Mouse (Mus musculus) gastrocnemius, postnatal 36 days (tissue): ENCODE data around the gene As3mt. TPM values are rescaled to one million over a fixed set of nuclear protein-coding genes. Genes with fewer than 3 reads are reported as not detected.
"Not testable (repeated sequence)": the region's sequence is repeated elsewhere in the genome, so short reads cannot be mapped to it uniquely, and the experiment has no call there.

ENCODE experiments used
- DNase-seq, 2 experiments: peaks; one replicate each; pipeline ENCODE4 v3.0.0; 2022
- intact Hi-C: fragments of 180-260 bp; cut with DNase I; formaldehyde crosslinking; loops from one replicate; pipeline ENCODE4 v1.15.1; 2025
- total RNA-seq, 2 experiments: library from RNA; stranded (reverse); gene quantifications; 2 replicates each; pipeline ENCODE4 v1.2.3; 2021

As3mt gene
- total RNA-seq, 2 experiments from 2014 or later: 79.6 to 84.9 TPM

GRCm38 (mm10) chr19:46740341-46741008, 33.2 kb downstream of the As3mt start:
- intact Hi-C loops: loop anchor here (1.0 kb wide), 1 partner anchor 68 kb away; no protein-coding TSS in a partner anchor
- peak in 1 of 2 experiments; percentile 44 for DNase-seq

- no peak for DNase-seq
- intact Hi-C loops: no loop called here
Measured at GRCm38 (mm10) chr19:46741574-46741973, 34.3 kb downstream of the As3mt start.

- DNase-seq: no peak
- intact Hi-C loops: no loop called here
Measured at GRCm38 (mm10) chr19:46744681-46745080, 37.4 kb downstream of the As3mt start.

DNA sequence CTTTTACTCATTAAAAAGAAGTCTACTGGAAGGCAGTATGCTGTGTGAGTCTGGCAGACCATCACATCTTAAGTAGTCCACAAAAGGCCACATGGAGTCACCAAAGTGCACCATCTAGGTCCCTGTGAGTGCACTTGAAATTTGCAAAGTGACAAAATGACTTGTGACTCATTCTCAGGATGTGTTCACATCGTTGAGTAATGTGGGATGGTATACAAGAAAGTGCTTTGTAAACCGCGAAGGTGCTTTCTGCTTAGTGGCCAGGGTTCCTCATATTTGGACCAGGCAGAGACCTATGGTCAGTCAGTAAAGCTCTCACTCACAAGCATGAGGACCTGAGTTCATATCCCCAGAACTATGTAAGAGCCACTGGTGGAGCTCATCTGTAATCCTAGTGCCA, 40.5 kb downstream of the As3mt start:
- DNase-seq: no peak
- intact Hi-C loops: no loop called here

DNA sequence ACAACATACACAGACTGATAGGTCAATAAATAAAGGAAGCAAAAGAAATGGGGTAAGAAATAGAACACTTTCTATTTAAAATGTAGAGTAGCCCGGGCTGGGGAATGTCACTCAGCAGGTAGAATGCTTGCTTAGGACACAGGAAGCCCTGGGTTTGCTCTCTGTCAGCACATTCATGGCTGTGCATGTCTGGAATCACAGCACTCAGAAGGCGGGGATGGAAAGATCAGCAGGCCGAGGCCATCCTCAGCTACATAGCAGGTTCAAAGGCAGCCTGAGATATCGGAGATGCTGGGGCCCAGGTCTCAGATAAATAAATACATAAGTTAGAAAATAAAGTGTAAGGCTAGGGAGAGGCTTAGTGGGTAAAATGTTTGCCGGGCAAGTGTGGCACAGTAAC, 45.0 kb downstream of the As3mt start:
- DNase-seq: no peak
- intact Hi-C loops: no loop called here

DNA sequence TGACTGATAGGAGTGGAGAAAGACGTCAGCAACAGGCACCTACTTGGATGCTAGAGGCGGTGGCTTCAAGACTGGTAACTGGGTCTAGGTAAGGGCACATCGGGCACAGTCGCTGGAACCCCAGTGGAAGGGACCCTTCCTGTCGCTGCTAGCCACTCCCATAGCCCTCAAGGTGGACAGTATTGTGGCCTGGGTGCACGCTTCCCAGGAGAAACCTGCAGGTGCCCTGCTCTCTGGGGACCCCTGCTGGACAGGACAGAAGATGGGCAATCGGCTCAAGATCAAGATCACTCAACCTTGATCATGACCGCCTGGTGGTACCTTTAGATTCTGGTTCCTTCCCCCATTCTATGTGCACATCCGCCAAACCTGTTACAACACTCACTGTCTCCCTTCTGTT, 47.8 kb downstream of the As3mt start:
- intact Hi-C loops: loop anchor here (5.0 kb wide), 1 partner anchor 83 kb away; the partner anchor contains the start of gene Cyp17a1
- no peak for DNase-seq

DNA sequence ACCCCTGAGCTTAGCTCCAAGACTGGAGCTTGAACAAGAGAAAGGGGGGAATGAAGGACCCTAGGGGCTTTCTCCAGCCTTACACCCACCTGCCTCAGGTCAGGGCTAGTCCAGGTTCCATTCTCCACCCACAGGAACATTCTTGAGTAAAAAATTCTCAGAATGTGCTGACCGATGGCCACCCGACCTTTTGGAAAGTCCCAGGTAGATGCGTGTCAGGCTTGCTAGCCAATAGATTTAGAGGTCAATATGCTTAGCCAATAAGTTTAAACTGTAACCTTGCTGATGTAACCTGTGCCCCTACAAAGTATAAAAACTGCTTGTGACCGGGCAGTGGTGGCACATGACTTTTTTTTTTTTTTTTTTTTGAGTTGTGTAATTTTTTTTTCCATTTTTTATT, 49.0 kb downstream of the As3mt start:
- intact Hi-C loops: loop anchor here (5.0 kb wide), 1 partner anchor 84 kb away; the partner anchor contains the start of gene Cyp17a1
- no peak for DNase-seq

DNA sequence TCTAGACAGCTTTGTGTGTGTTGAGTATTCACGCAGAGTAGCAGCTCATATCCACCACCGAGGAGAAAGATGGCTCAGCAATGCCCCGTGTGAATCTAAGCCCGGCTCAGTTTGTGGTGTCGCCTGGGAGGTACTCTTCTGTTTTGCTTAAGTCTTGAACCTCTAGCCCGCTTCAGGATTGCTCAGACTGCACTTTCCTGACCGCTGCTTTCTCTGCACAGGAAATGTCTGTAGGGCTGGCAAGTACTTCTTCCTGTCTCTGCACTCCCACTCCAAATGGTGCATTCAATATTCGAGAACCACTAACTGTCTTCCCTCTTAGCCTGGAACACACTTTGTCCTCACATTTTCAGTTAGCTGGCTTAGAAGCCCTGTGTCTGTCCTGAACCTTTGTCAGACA, 51.8 kb downstream of the As3mt start:
- intact Hi-C loops: loop anchor here (1.0 to 5.0 kb wide), 2 partner anchors 87 to 110 kb away; partner anchors contain the start of gene Cyp17a1

DNA sequence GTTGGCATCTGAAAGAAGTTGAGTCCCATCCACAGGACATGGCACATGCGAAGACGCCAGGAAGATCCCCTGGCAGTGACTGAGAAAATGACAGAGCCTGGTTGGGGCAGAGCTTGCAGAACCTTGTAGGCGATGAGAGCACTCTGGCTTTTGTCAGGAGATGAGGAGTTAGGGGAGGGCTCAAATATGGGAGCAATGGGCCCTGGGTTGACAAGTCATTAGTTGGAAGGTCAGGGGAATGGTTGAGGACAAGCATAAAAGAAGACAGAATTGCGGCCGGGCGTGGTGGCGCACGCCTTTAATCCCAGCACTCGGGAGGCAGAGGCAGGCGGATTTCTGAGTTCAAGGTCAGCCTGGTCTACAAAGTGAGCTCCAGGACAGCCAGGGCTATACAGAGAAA, 52.7 kb downstream of the As3mt start:
- intact Hi-C loops: loop anchor here (1.0 to 5.0 kb wide), 3 partner anchors 88 to 232 kb away; partner anchors contain the start of gene Cyp17a1
- DNase-seq: not testable (repeated sequence)

More for the DNA sequence above, 51.8 kb downstream of the As3mt start:
- DNase-seq: no peak

- peak; percentile 76 to 85 for DNase-seq
- intact Hi-C loops: loop anchor here (5.0 kb wide), 1 partner anchor 232 kb away; no protein-coding TSS in a partner anchor
Measured at GRCm38 (mm10) chr19:46760375-46761160, 53.3 kb downstream of the As3mt start.

DNA sequence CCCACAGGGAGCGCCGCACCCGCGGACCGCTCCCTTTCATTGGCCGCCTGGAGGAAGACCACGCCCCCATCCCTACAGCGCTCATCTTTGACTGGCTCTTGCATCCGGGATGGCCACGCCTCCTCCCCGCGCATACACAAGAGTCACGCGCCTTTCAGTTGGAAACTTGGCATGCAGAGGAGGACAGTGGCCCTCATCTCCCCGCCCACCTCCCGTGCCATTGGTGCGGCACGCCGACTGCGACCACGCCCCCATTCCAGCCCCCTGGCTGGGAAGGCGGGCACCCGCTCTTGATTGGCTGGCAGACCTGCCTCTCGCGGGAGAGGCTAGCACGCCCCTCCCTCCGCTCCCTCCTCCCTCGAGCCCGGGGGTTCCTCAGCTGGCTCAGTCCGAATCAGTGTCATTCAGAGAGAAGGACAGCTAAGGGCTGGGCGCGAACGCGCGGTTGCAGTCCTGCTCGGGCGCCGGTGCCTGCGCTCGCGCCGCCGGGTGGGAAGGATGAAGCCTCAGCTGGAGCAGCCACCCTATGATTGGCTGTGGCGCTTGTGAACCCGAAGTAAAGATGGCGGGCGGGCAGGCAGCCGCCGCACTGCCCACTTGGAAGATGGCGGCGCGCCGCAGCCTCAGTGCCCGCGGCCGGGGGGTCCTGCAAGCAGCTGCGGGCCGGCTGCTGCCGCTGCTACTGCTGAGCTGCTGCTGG, 54.1 kb downstream of the As3mt start, which contains the start of gene Cnnm2:
Gene Cnnm2, plus strand, starts transcription at position 350 of the 700 bp plus-strand sequence.
- peak; percentile 99 to 100 for DNase-seq
- intact Hi-C loops: loop anchor here (5.0 kb wide), 1 partner anchor 231 kb away; no protein-coding TSS in a partner anchor

DNA sequence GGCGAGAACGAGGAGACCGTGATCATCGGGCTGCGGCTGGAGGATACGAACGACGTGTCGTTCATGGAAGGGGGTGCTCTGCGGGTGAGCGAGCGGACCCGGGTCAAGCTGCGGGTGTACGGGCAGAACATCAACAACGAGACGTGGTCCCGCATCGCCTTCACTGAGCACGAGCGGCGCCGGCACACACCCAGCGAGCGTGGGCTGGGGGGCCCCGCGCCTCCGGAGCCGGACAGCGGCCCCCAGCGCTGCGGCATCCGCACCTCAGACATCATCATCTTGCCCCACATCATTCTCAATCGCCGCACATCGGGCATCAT, 54.7 kb downstream of the As3mt start:
- no peak for DNase-seq
- intact Hi-C loops: loop anchor here (5.0 kb wide), 1 partner anchor 230 kb away; no protein-coding TSS in a partner anchor

DNA sequence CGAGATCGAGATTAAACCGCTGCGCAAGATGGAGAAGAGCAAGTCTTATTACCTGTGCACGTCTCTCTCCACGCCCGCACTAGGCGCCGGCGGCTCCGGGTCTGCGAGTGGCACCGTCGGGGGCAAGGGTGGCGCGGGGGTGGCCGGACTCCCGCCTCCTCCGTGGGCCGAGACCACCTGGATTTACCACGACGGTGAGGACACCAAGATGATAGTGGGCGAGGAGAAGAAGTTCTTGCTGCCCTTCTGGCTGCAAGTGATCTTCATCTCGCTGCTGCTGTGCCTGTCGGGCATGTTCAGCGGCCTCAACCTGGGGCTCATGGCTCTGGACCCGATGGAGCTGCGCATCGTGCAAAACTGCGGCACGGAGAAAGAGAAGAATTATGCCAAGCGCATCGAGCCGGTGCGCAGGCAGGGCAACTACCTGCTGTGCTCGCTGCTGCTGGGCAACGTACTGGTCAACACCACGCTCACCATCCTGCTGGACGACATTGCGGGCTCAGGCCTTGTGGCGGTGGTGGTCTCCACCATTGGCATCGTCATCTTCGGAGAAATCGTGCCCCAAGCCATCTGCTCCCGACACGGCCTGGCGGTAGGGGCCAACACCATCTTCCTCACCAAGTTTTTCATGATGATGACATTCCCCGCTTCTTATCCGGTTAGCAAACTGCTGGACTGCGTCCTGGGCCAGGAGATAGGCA, 55.2 kb downstream of the As3mt start:
- intact Hi-C loops: loop anchor here (5.0 kb wide), 1 partner anchor 230 kb away; no protein-coding TSS in a partner anchor
- DNase-seq: peak in 1 of 2 experiments; percentile 25

DNA sequence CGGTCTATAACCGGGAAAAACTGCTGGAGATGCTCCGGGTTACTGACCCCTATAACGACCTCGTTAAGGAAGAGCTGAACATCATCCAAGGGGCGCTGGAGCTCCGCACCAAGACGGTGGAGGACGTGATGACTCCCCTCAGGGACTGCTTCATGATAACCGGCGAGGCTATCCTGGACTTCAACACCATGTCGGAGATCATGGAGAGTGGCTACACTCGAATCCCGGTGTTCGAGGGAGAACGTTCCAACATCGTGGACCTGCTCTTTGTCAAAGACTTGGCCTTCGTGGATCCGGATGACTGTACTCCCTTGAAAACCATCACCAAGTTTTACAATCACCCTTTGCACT, 55.7 kb downstream of the As3mt start:
- DNase-seq: no peak
- intact Hi-C loops: loop anchor here (5.0 kb wide), 1 partner anchor 229 kb away; no protein-coding TSS in a partner anchor

DNA sequence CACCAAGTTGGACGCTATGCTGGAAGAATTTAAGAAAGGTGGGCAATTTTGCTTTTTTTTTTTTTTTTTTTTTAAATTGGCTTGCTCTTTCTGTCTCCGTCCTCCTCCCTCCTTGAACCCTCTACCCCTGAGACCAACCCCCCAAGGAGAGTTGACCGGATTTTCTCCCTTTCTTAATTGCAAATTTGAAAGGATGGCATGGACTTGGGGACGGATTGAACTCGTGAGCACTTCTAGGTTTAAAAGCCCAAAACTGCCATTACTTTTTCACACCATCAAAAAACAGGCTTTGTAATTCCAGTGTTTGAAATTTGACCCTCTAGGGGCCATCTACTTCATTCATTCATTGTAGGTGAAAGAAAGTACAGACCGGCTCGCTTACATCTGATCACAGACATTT, 56.1 kb downstream of the As3mt start:
- intact Hi-C loops: loop anchor here (5.0 kb wide), 1 partner anchor 229 kb away; no protein-coding TSS in a partner anchor
- no peak for DNase-seq

GRCm38 (mm10) chr19:46763932-46764762, 56.9 kb downstream of the As3mt start:
- intact Hi-C loops: loop anchor here (5.0 kb wide), 1 partner anchor 228 kb away; no protein-coding TSS in a partner anchor
- no peak for DNase-seq

DNA sequence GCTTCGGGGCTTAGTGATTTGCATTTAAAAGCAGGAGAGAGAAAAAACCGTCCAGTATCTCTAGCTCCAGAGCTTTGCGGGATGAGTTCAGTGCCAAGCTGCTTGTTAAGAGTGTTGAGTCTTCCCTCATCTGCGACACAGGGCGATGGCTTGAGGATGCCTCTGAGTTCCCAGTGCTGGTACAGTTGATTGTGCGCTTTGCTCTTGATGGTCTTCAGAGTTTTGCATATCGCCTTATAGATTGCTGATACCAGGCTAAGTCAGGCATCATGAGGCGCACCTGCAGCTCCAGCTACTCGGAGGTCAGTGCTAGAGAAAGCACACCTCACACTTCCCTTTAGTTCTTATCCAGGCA, 57.5 kb downstream of the As3mt start:
- intact Hi-C loops: loop anchor here (5.0 kb wide), 1 partner anchor 228 kb away; no protein-coding TSS in a partner anchor

DNA sequence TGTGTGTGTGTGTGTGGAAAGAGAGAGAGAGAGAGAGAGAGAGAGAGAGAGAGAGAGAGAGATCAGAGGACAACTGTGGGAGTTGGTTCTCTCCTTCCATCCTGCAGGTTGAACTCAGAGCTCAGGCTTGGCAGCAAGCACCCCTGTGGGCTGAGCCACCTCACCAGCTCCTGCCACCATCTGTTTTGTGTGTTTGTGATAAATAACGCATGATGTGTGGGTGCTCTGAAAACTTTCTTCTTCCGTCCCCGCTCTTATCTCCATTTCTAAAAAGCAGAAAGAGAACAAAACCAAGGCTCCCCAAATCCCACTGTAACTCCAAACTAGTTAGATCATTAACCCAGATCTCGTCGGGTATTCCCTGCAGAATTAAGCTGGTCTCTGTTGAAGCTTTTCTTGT, 58.9 kb downstream of the As3mt start:
- no peak for DNase-seq
- intact Hi-C loops: no loop called here

More for the DNA sequence above, 57.5 kb downstream of the As3mt start:
- DNase-seq: no peak

- DNase-seq: no peak
- intact Hi-C loops: no loop called here
Measured at GRCm38 (mm10) chr19:46769759-46770158, 62.5 kb downstream of the As3mt start.
